Mouse (Mus musculus) erythroblast, embryonic 14.5 days (primary cell): Measurements from ENCODE around the gene Prkcb.

Experiments used
- GATA1 ChIP-seq: IDR thresholded peaks from 2 replicates; pipeline ENCODE4 v1.6.1; 2012; ENCODE audit warnings: low read length, inconsistent platforms, mixed read lengths
- TAL1 ChIP-seq: IDR thresholded peaks from 3 replicates; pipeline ENCODE4 v1.6.1; 2012; ENCODE audit warnings: low read length, inconsistent platforms, mixed read lengths

DNA sequence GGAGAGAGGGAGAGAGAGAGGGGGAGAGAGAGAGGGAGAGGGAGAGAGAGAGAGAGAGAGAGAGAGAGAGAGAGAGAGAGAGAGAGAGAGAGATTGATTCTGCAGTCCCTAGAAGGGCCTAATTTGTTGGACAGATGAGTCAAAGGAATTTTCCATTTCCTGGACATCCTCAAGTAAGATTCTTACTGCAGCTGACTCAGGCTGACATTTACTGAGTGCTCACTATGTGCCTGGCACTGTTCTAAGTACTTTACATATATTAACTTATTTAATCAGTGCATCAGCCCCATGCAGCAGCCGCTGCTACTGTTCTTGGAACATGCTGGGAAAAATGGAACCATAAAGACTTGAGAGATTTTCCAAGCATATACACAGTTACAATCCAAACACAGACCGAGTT, 16.0 kb downstream of the Prkcb start:
- TF ChIP-seq GATA1 = no peak
- TF ChIP-seq TAL1 = no peak
